Mouse (Mus musculus): ENCODE data around the gene Dohh. TPM values are rescaled to one million over a fixed set of nuclear protein-coding genes. Genes with fewer than 3 reads are reported as not detected.

The Dohh gene
- polyA plus RNA-seq, 1 experiment from 2014 or later, result 83.4 TPM

DNA sequence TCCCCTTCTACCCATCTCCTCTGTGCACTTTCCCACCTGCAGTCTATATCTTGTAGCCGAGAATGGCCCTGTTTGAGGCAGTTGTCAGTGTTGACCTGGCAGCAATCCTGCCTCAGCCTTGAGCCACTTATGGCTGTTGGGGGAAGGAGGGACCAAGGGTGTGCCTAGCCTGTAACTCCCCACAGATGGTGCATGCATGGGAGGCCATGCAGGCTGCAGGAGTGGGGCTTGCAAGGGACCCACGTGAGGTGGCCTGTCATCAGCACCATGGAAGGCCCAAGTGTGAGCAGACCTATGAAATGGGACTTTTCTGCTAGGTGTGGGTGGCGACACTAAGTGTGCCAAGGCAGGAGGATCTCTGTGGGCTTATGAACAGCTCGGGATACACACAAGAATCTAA, 19.2 kb upstream of the Dohh start:
- Histone ChIP-seq H3K9ac (ENCODE audit: low read length) (peak overlapping the region; percentile 70; the same call in 1 of the 2 replicates), H3K4me2 (ENCODE audit: low read depth, low read length) (peak overlapping the region; percentile 68; the same call in 1 of the 2 replicates), H3K27ac (ENCODE audit: low read length) (no peak overlapping the region), H3K4me1 (ENCODE audit: control insufficient read depth, insufficient read depth, low read length) (peaks cover 37% of the 10 kb centered on the region), H3K4me3 (ENCODE audit: low read length) (no peak overlapping the region), H3K36me3 (ENCODE audit: control insufficient read depth, insufficient read depth) (peaks cover 41% of the 10 kb centered on the region), H3K9me3 (replicated peaks; ENCODE audit: control insufficient read depth, low read length) (no peaks in the 10 kb centered on the region), H3K27me3 (ENCODE audit: control insufficient read depth, insufficient read depth, low read length) (no peaks in the 10 kb centered on the region)
- ATAC-seq (replicated peaks; ENCODE audit: extremely low read depth, insufficient read depth, low FRiP score), result 0 out of 2 replicates have a peak, but pooled peaks have one; percentile 8
- 38% methylated on average over 4 of the region's 4 CpGs for WGBS

DNA sequence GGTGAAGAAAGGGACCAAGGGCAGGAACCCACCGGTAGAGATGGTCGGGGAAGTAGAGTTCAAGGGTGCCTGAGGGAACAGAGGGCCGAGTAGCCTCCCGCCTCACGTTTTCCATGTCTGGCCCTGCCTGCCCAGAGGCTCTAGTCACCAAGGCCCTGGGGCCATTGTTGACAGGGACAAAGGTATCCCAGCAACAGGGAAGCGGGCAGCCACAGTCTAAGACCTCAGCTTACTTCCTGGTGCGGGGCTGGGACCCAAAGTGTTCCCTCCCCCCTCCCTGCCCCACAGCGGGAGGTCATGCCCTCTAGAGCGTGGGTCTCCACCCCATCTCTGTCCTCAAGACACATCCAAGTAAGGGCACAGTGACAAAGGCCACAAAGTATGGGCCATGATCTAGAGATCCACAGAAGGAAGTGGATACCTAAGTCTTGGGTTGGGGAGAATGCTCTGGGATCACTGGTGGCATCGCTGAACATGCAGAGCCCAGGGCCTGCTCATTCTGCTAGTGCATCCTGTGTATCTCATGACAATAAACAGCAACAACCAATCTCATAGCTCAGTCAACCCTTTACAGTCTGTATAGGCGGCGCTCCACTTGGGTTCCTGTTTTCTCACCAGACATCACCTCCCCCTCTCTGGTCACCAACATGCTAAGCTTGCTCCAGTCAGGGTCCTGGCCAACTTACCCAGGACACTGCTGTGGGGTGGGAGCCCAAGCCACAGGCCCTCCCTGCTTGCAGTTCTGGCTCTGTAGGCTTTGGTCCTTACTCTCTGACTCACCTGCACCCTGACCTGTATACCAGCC, 18.4 kb upstream of the Dohh start, which contains the start of gene 4930404N11Rik:
Gene 4930404N11Rik (minus strand): TSS at position 145 of the 805 bp plus-strand sequence.
- no peak for ATAC-seq (replicated peaks; ENCODE audit: extremely low read depth, insufficient read depth, low FRiP score)
- no peak within 1 kb of the TSS for H3K27ac ChIP-seq (ENCODE audit: low read length)

DNA sequence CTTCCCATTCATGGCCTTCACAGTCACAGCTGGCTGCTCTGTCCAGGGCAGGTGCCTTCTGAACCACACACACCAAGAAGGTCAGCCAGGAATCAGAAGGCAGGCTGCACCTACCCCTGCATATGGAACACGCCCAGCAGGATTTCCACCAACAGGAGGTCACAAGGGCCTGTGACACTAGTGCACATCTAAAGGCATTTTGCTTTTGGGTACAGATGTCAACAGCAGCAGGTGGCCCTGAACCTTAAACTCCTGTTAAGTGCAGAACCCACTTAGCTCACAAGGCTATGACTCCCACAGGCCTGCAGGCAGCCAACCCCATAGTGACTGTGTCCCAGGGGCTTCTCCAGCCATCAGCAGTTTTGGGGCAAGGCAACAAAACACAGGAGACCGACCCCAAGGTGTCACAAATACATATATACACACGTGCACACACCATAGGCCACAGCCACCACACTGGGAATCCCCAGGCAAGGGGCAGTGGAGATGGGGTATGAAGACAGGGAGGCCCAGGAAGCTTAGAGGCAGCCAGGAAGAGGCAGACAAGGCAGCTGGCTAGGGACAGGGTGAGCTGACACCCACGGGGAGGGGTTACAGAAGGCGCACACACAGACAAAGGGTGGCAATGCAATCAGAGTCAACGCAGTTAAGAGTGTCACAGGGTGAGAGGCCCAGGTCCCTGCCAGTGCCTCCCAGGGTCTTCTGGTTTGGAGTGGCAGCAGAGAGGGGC, 17.6 kb upstream of the Dohh start:
- ATAC-seq (replicated peaks; ENCODE audit: extremely low read depth, insufficient read depth, low FRiP score), result no peak
- H3K4me1 ChIP-seq (ENCODE audit: control insufficient read depth, insufficient read depth, low read length), result peaks cover 37% of the 10 kb centered on the region
- H3K27ac ChIP-seq (ENCODE audit: low read length), result no peak overlapping the region
- WGBS, result 59% methylated on average over 6 of the region's 6 CpGs
- H3K9ac ChIP-seq (ENCODE audit: low read length), result no peak overlapping the region
- H3K27me3 ChIP-seq (ENCODE audit: control insufficient read depth, insufficient read depth, low read length), result no peaks in the 10 kb centered on the region
- H3K4me2 ChIP-seq (ENCODE audit: low read depth, low read length), result no peak overlapping the region
- no peaks in the 10 kb centered on the region for H3K9me3 ChIP-seq (replicated peaks; ENCODE audit: control insufficient read depth, low read length)
- peaks cover 45% of the 10 kb centered on the region for H3K36me3 ChIP-seq (ENCODE audit: control insufficient read depth, insufficient read depth)
- no peak overlapping the region for H3K4me3 ChIP-seq (ENCODE audit: low read length)

More for the DNA sequence above, 18.4 kb upstream of the Dohh start, which contains the start of gene 4930404N11Rik:
- no peaks in the 10 kb centered on the region for H3K9me3 ChIP-seq (replicated peaks; ENCODE audit: control insufficient read depth, low read length)
- 33% methylated on average over 12 of the region's 12 CpGs for WGBS
- H3K4me1 ChIP-seq (ENCODE audit: control insufficient read depth, insufficient read depth, low read length), result peaks cover 37% of the 10 kb centered on the region
- H3K4me3 ChIP-seq (ENCODE audit: low read length), result peak within 1 kb of the TSS; percentile 46
- H3K9ac ChIP-seq (ENCODE audit: low read length), result peak within 1 kb of the TSS; percentile 70
- peaks cover 46% of the 10 kb centered on the region for H3K36me3 ChIP-seq (ENCODE audit: control insufficient read depth, insufficient read depth)
- H3K27me3 ChIP-seq (ENCODE audit: control insufficient read depth, insufficient read depth, low read length), result no peaks in the 10 kb centered on the region
- peak within 1 kb of the TSS; percentile 68 for H3K4me2 ChIP-seq (ENCODE audit: low read depth, low read length)

DNA sequence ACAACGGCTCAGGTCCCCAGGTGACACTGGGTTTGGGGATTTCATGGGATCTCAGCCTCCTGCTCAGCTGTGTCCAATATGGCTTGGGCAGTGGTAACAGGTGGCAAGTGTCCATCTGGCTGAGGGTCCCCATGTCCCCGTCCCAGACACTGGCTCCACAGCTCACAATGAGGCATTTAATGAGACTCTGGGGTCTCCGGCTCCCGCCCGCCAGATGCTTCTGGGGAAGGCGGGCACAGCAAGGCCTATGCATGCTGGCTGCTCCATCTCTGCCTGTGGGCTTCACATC, 17.1 kb upstream of the Dohh start:
- Histone ChIP-seq H3K36me3 (ENCODE audit: control insufficient read depth, insufficient read depth) (peaks cover 43% of the 10 kb centered on the region), H3K27ac (ENCODE audit: low read length) (no peak overlapping the region), H3K4me3 (ENCODE audit: low read length) (no peak overlapping the region), H3K9ac (ENCODE audit: low read length) (no peak overlapping the region), H3K4me1 (ENCODE audit: control insufficient read depth, insufficient read depth, low read length) (peaks cover 34% of the 10 kb centered on the region), H3K27me3 (ENCODE audit: control insufficient read depth, insufficient read depth, low read length) (no peaks in the 10 kb centered on the region), H3K4me2 (ENCODE audit: low read depth, low read length) (no peak overlapping the region), H3K9me3 (replicated peaks; ENCODE audit: control insufficient read depth, low read length) (no peaks in the 10 kb centered on the region)
- no peak for ATAC-seq (replicated peaks; ENCODE audit: extremely low read depth, insufficient read depth, low FRiP score)
- WGBS, result 88% methylated on average over 6 of the region's 6 CpGs

DNA sequence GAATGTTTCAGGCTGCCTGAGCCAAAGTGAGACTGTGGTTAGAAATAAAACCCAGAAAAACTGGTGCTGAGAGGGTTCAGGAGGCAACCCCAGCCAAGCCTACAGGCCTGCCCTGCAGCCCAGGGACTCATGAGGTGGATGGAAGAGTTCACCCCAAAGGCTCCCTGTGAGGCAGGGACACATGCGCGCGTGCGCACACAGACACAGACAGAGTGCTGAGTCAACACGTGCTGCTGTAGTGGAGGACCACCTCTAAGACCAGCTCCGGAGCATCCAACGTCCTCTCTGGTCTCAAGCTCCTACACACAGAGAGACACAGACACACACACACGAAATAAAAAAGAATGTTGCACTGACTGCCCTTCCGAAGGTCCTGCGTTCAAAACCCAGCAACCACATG, 8.9 kb upstream of the Dohh start:
- Histone ChIP-seq H3K27ac (ENCODE audit: low read length) (no peak overlapping the region), H3K27me3 (ENCODE audit: control insufficient read depth, insufficient read depth, low read length) (no peaks in the 10 kb centered on the region), H3K4me1 (ENCODE audit: control insufficient read depth, insufficient read depth, low read length) (peaks cover 18% of the 10 kb centered on the region), H3K9me3 (replicated peaks; ENCODE audit: control insufficient read depth, low read length) (no peaks in the 10 kb centered on the region), H3K4me2 (ENCODE audit: low read depth, low read length) (no peak overlapping the region), H3K9ac (ENCODE audit: low read length) (no peak overlapping the region), H3K36me3 (ENCODE audit: control insufficient read depth, insufficient read depth) (peaks cover 13% of the 10 kb centered on the region), H3K4me3 (ENCODE audit: low read length) (no peak overlapping the region)
- WGBS, result 91% methylated on average over 10 of the region's 10 CpGs
- ATAC-seq (replicated peaks; ENCODE audit: extremely low read depth, insufficient read depth, low FRiP score), result no peak

DNA sequence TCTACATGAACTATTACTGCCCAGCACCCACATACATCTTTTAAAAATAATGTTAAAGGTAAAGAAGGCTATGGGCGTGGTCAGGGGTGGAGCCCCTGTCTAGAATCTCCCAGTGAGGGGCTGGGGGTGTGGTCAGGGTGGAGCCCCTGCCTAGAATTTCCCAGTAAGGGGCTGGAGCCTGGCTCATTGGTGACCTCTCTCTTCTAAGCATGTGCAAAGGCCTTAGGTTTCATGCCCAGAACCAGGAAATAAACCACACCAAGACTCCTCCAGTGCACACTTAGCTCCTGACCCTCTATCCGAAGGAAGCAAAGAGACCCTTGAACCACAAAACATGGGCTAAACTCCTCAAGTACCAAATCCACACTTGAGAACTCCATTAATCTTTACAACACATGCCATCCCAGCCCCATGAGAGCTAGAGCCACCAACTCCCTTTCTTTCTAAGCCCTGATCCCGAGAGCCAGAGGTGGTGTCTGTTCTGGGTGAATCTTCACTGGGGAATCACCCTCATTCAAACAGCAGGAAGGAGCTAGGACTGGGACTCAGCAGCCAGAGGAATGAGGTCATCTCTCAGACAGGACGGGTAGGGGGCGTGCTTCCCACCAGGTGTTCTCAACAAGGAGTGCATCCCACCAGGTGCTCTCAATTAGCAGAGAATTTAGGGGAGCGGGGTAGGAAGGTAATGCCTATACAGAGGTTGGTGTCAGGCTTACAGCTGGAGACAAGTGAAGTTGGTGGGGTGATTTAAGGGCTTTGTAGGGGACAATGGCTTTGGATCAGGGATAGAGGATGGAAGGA, 7.5 kb upstream of the Dohh start:
- Histone ChIP-seq H3K27me3 (ENCODE audit: control insufficient read depth, insufficient read depth, low read length) (no peaks in the 10 kb centered on the region), H3K4me2 (ENCODE audit: low read depth, low read length) (peak overlapping the region; percentile 82), H3K9ac (ENCODE audit: low read length) (peak overlapping the region; percentile 95), H3K9me3 (replicated peaks; ENCODE audit: control insufficient read depth, low read length) (no peaks in the 10 kb centered on the region), H3K4me1 (ENCODE audit: control insufficient read depth, insufficient read depth, low read length) (peaks cover 18% of the 10 kb centered on the region), H3K36me3 (ENCODE audit: control insufficient read depth, insufficient read depth) (peaks cover 7% of the 10 kb centered on the region), H3K27ac (ENCODE audit: low read length) (peak overlapping the region; percentile 36), H3K4me3 (ENCODE audit: low read length) (peak overlapping the region; percentile 86)
- 35% methylated on average over 6 of the region's 6 CpGs for WGBS
- ATAC-seq (replicated peaks; ENCODE audit: extremely low read depth, insufficient read depth, low FRiP score), result no peak

DNA sequence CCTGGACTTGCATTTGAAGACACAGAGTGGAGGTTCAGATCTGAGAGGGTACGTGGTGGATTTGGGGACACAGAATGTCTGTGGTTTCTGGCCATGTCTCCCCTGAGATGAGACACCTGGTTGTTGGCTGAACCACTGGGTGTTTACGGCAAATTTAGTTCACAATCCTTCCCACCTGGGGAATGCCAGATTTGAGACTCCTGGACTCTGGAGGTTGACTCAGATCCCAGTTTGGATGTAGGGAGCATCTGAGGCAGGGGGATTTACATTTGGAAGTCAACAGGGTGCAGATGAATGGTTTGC, 6.9 kb upstream of the Dohh start:
- Histone ChIP-seq H3K4me2 (ENCODE audit: low read depth, low read length) (peak overlapping the region; percentile 82), H3K9ac (ENCODE audit: low read length) (peak overlapping the region; percentile 95), H3K4me1 (ENCODE audit: control insufficient read depth, insufficient read depth, low read length) (peaks cover 23% of the 10 kb centered on the region), H3K36me3 (ENCODE audit: control insufficient read depth, insufficient read depth) (peaks cover 7% of the 10 kb centered on the region), H3K4me3 (ENCODE audit: low read length) (peak overlapping the region; percentile 86), H3K9me3 (replicated peaks; ENCODE audit: control insufficient read depth, low read length) (no peaks in the 10 kb centered on the region), H3K27me3 (ENCODE audit: control insufficient read depth, insufficient read depth, low read length) (no peaks in the 10 kb centered on the region), H3K27ac (ENCODE audit: low read length) (peak overlapping the region; percentile 17)
- WGBS, result 45% methylated on average over 2 of the region's 2 CpGs
- no peak for ATAC-seq (replicated peaks; ENCODE audit: extremely low read depth, insufficient read depth, low FRiP score)

DNA sequence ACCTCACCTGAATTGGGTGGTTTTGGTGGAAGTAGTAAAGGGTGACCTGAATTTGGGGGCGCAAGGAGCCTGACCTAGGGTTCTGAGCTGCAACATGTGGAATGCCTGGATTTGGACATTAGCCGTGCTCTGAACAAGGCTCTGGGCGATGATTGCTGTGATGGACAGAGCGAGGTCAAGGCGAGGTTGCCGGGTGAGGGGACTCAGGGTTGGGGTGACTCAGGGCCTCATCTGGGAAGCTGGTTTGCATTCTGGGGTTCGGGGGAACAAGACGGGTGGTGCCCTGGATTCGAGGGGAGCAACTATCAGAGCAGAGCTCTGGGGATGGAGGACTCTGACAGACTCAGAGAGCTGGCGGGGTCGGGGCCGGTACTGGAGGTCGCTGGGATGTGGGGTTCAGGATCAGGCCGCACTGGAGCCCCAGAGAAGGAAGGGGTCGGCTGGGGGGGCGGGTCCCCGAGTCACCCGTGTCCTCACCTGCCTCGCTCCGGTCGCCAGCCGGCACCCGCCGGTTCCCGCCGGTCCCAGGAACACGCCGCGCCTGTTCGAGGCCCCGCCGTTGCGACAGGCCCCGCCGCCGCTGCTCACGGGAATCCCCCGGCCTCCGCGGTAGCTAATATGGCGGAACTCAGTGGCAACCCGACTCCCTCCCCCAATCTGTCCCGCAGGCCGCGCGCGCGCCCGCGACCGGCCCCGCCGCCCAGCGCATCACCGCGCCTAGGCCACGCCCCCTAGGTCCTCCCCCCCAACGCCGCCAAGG, 6.3 kb upstream of the Dohh start, which contains the start of gene Fzr1:
Gene Fzr1 (minus strand): TSS at position 724 of the 760 bp plus-strand sequence.
- Histone ChIP-seq H3K4me1 (ENCODE audit: control insufficient read depth, insufficient read depth, low read length) (peaks cover 26% of the 10 kb centered on the region), H3K4me3 (ENCODE audit: low read length) (peak within 1 kb of the TSS; percentile 86), H3K27me3 (ENCODE audit: control insufficient read depth, insufficient read depth, low read length) (no peaks in the 10 kb centered on the region), H3K27ac (ENCODE audit: low read length) (peak within 1 kb of the TSS; percentile 78), H3K36me3 (ENCODE audit: control insufficient read depth, insufficient read depth) (peaks cover 7% of the 10 kb centered on the region), H3K9ac (ENCODE audit: low read length) (peak within 1 kb of the TSS; percentile 95), H3K4me2 (ENCODE audit: low read depth, low read length) (peak within 1 kb of the TSS; percentile 82), H3K9me3 (replicated peaks; ENCODE audit: control insufficient read depth, low read length) (no peaks in the 10 kb centered on the region)
- under 1% methylated on average over 55 of the region's 59 CpGs for WGBS
- no peak; the same call in 1 of the 2 replicates for ATAC-seq (replicated peaks; ENCODE audit: extremely low read depth, insufficient read depth, low FRiP score)
